Mouse (Mus musculus): Measurements from ENCODE around the gene Ndufab1. TPM values are rescaled to one million over a fixed set of nuclear protein-coding genes. Genes with fewer than 3 reads are reported as not detected.

The Ndufab1 gene
- polyA plus RNA-seq, 1 experiment from 2014 or later, result 625 TPM

GRCm38 (mm10) chr7:122087195-122087982 lies 14.3 kb downstream of the Ndufab1 start:
- ATAC-seq (replicated peaks; ENCODE audit: low FRiP score) (no peak), DNase-seq (ENCODE audit: low spot score) (no peak)
- H3K27ac ChIP-seq (ENCODE audit: low read depth, low read length), result no peak overlapping the region
- H3K4me3 ChIP-seq (ENCODE audit: low read depth, low read length), result no peak overlapping the region
- no peaks in the 10 kb centered on the region for H3K4me1 ChIP-seq (replicated peaks; ENCODE audit: control insufficient read depth, insufficient read depth, low read length)
- H3K9ac ChIP-seq (ENCODE audit: low read length), result no peak overlapping the region
- peaks cover 17% of the 10 kb centered on the region; the same call in 1 of the 2 replicates for H3K36me3 ChIP-seq (ENCODE audit: control insufficient read depth, insufficient read depth, low read length)
- WGBS, result 89% methylated on average over 11 of the region's 11 CpGs
- no peaks in the 10 kb centered on the region for H3K9me3 ChIP-seq (ENCODE audit: control insufficient read depth, low read length)
- no peaks in the 10 kb centered on the region for H3K27me3 ChIP-seq (ENCODE audit: control insufficient read depth, insufficient read depth, low read length)
- no peak overlapping the region for H3K4me2 ChIP-seq (ENCODE audit: low read depth, low read length, severe bottlenecking)

GRCm38 (mm10) chr7:122081071-122081470 lies 20.6 kb downstream of the Ndufab1 start:
- no peak for ATAC-seq (replicated peaks; ENCODE audit: low FRiP score)
- H3K27me3 ChIP-seq (ENCODE audit: control insufficient read depth, insufficient read depth, low read length), result no peaks in the 10 kb centered on the region
- peaks cover 6% of the 10 kb centered on the region; the same call in 1 of the 2 replicates for H3K36me3 ChIP-seq (ENCODE audit: control insufficient read depth, insufficient read depth, low read length)
- 97% methylated on average over 1 of the region's 1 CpGs for WGBS
- H3K9ac ChIP-seq (ENCODE audit: low read length), result no peak overlapping the region
- no peak overlapping the region for H3K4me2 ChIP-seq (ENCODE audit: low read depth, low read length, severe bottlenecking)
- no peak for DNase-seq (ENCODE audit: low spot score)
- no peaks in the 10 kb centered on the region for H3K4me1 ChIP-seq (replicated peaks; ENCODE audit: control insufficient read depth, insufficient read depth, low read length)
- H3K4me3 ChIP-seq (ENCODE audit: low read depth, low read length), result no peak overlapping the region
- H3K27ac ChIP-seq (ENCODE audit: low read depth, low read length), result no peak overlapping the region
- no peaks in the 10 kb centered on the region for H3K9me3 ChIP-seq (ENCODE audit: control insufficient read depth, low read length)

- H3K27me3 ChIP-seq (ENCODE audit: control insufficient read depth, insufficient read depth, low read length), result no peaks in the 10 kb centered on the region
- H3K36me3 ChIP-seq (ENCODE audit: control insufficient read depth, insufficient read depth, low read length), result peaks cover 6% of the 10 kb centered on the region; the same call in 1 of the 2 replicates
- no peak overlapping the region for H3K9ac ChIP-seq (ENCODE audit: low read length)
- no peaks in the 10 kb centered on the region for H3K4me1 ChIP-seq (replicated peaks; ENCODE audit: control insufficient read depth, insufficient read depth, low read length)
- WGBS, result 91% methylated on average over 8 of the region's 8 CpGs
- H3K4me2 ChIP-seq (ENCODE audit: low read depth, low read length, severe bottlenecking), result no peak overlapping the region
- ATAC-seq (replicated peaks; ENCODE audit: low FRiP score) (no peak), DNase-seq (ENCODE audit: low spot score) (no peak)
- no peaks in the 10 kb centered on the region for H3K9me3 ChIP-seq (ENCODE audit: control insufficient read depth, low read length)
- H3K4me3 ChIP-seq (ENCODE audit: low read depth, low read length), result no peak overlapping the region
- H3K27ac ChIP-seq (ENCODE audit: low read depth, low read length), result no peak overlapping the region
Measured at GRCm38 (mm10) chr7:122079798-122080554, 21.7 kb downstream of the Ndufab1 start.

GRCm38 (mm10) chr7:122074374-122074773 lies 27.3 kb downstream of the Ndufab1 start:
- H3K4me1 ChIP-seq (replicated peaks; ENCODE audit: control insufficient read depth, insufficient read depth, low read length), result no peaks in the 10 kb centered on the region
- H3K4me2 ChIP-seq (ENCODE audit: low read depth, low read length, severe bottlenecking), result no peak overlapping the region
- 86% methylated on average over 3 of the region's 3 CpGs for WGBS

GRCm38 (mm10) chr7:122067517-122068381 lies 33.9 kb downstream of the Ndufab1 start:
- Histone ChIP-seq H3K4me3 (ENCODE audit: low read depth, low read length) (peak overlapping the region; percentile 98), H3K27me3 (ENCODE audit: control insufficient read depth, insufficient read depth, low read length) (no peaks in the 10 kb centered on the region), H3K4me2 (ENCODE audit: low read depth, low read length, severe bottlenecking) (peak overlapping the region; percentile 87), H3K9ac (ENCODE audit: low read length) (peak overlapping the region; percentile 96), H3K9me3 (ENCODE audit: control insufficient read depth, low read length) (no peaks in the 10 kb centered on the region), H3K4me1 (replicated peaks; ENCODE audit: control insufficient read depth, insufficient read depth, low read length) (peaks cover 10% of the 10 kb centered on the region; the same call in 1 of the 2 replicates), H3K36me3 (ENCODE audit: control insufficient read depth, insufficient read depth, low read length) (peaks cover 7% of the 10 kb centered on the region; the same call in 1 of the 2 replicates), H3K27ac (ENCODE audit: low read depth, low read length) (peak overlapping the region; percentile 91)
- ATAC-seq (replicated peaks; ENCODE audit: low FRiP score), result peak; percentile 52
- WGBS, result 3% methylated on average over 52 of the region's 58 CpGs
- peak; percentile 73 for DNase-seq (ENCODE audit: low spot score)

More at GRCm38 (mm10) chr7:122074374-122074773, 27.3 kb downstream of the Ndufab1 start:
- H3K4me3 ChIP-seq (ENCODE audit: low read depth, low read length), result no peak overlapping the region
- peaks cover 13% of the 10 kb centered on the region; the same call in 1 of the 2 replicates for H3K36me3 ChIP-seq (ENCODE audit: control insufficient read depth, insufficient read depth, low read length)
- H3K27me3 ChIP-seq (ENCODE audit: control insufficient read depth, insufficient read depth, low read length), result no peaks in the 10 kb centered on the region
- H3K27ac ChIP-seq (ENCODE audit: low read depth, low read length), result no peak overlapping the region
- no peak overlapping the region for H3K9ac ChIP-seq (ENCODE audit: low read length)
- ATAC-seq (replicated peaks; ENCODE audit: low FRiP score), result no peak
- H3K9me3 ChIP-seq (ENCODE audit: control insufficient read depth, low read length), result no peaks in the 10 kb centered on the region
- no peak for DNase-seq (ENCODE audit: low spot score)

- DNase-seq (ENCODE audit: low spot score) (peak; percentile 98), ATAC-seq (replicated peaks; ENCODE audit: low FRiP score) (peak; percentile 99)
- WGBS, result under 1% methylated on average over 57 of the region's 60 CpGs
- Histone ChIP-seq H3K27ac (ENCODE audit: low read depth, low read length) (peak within 1 kb of the TSS; percentile 91), H3K9me3 (ENCODE audit: control insufficient read depth, low read length) (no peaks in the 10 kb centered on the region), H3K4me3 (ENCODE audit: low read depth, low read length) (peak within 1 kb of the TSS; percentile 98), H3K4me2 (ENCODE audit: low read depth, low read length, severe bottlenecking) (peak within 1 kb of the TSS; percentile 87), H3K36me3 (ENCODE audit: control insufficient read depth, insufficient read depth, low read length) (peaks cover 3% of the 10 kb centered on the region; the same call in 1 of the 2 replicates), H3K9ac (ENCODE audit: low read length) (peak within 1 kb of the TSS; percentile 96), H3K4me1 (replicated peaks; ENCODE audit: control insufficient read depth, insufficient read depth, low read length) (peaks cover 10% of the 10 kb centered on the region; the same call in 1 of the 2 replicates), H3K27me3 (ENCODE audit: control insufficient read depth, insufficient read depth, low read length) (no peaks in the 10 kb centered on the region)
Measured at GRCm38 (mm10) chr7:122066945-122067516, 34.7 kb downstream of the Ndufab1 start, which contains the start of the genes Ubfd1 and Ears2. Gene Ubfd1, plus strand, starts transcription at chr7:122067175. Gene Ears2, minus strand, starts transcription at chr7:122067263.

GRCm38 (mm10) chr7:122066102-122066944 lies 35.4 kb downstream of the Ndufab1 start:
- no peaks in the 10 kb centered on the region for H3K27me3 ChIP-seq (ENCODE audit: control insufficient read depth, insufficient read depth, low read length)
- peaks cover 10% of the 10 kb centered on the region; the same call in 1 of the 2 replicates for H3K4me1 ChIP-seq (replicated peaks; ENCODE audit: control insufficient read depth, insufficient read depth, low read length)
- 21% methylated on average over 31 of the region's 31 CpGs for WGBS
- H3K36me3 ChIP-seq (ENCODE audit: control insufficient read depth, insufficient read depth, low read length), result no peaks in the 10 kb centered on the region; the same call in 1 of the 2 replicates
- peak overlapping the region; percentile 96 for H3K9ac ChIP-seq (ENCODE audit: low read length)
- H3K4me2 ChIP-seq (ENCODE audit: low read depth, low read length, severe bottlenecking), result peak overlapping the region; percentile 87
- peak overlapping the region; percentile 91 for H3K27ac ChIP-seq (ENCODE audit: low read depth, low read length)
- peak overlapping the region; percentile 98 for H3K4me3 ChIP-seq (ENCODE audit: low read depth, low read length)
- DNase-seq (ENCODE audit: low spot score), result no peak
- no peaks in the 10 kb centered on the region for H3K9me3 ChIP-seq (ENCODE audit: control insufficient read depth, low read length)
- ATAC-seq (replicated peaks; ENCODE audit: low FRiP score), result no peak; the same call in 1 of the 2 replicates
